Mouse (Mus musculus): ENCODE data around the gene Fam180a. TPM values are rescaled to one million over a fixed set of nuclear protein-coding genes. Genes with fewer than 3 reads are reported as not detected.

Fam180a gene
- not detected in 2 replicates for total RNA-seq (2023)

GRCm38 (mm10) chr6:35326111-35326515, at the start of gene Fam180a:
Gene Fam180a, minus strand, starts transcription at chr6:35326141.

GRCm38 (mm10) chr6:35308037-35308436, 17.9 kb downstream of the Fam180a start, which contains the start of gene Slc13a4:
Gene Slc13a4, minus strand, starts transcription at chr6:35308131.

Other genes starting within 250 kb of the Fam180a start
- gene Cnot4, start 192.4 kb downstream of the Fam180a start, total RNA-seq (2023): 20.7 and 34.3 TPM in 2 replicates
- 29.1 and 38.5 TPM in 2 replicates for gene Nup205, start 148.7 kb downstream of the Fam180a start, total RNA-seq (2023)
- not detected in 2 replicates for gene Slc13a4, start 18.0 kb downstream of the Fam180a start, total RNA-seq (2023)
- gene Mtpn, start 213.7 kb upstream of the Fam180a start, total RNA-seq (2023): 132 and 139 TPM in 2 replicates